8 mouse cellular contexts compared by ENCODE assay signal in the genomic region with DNA sequence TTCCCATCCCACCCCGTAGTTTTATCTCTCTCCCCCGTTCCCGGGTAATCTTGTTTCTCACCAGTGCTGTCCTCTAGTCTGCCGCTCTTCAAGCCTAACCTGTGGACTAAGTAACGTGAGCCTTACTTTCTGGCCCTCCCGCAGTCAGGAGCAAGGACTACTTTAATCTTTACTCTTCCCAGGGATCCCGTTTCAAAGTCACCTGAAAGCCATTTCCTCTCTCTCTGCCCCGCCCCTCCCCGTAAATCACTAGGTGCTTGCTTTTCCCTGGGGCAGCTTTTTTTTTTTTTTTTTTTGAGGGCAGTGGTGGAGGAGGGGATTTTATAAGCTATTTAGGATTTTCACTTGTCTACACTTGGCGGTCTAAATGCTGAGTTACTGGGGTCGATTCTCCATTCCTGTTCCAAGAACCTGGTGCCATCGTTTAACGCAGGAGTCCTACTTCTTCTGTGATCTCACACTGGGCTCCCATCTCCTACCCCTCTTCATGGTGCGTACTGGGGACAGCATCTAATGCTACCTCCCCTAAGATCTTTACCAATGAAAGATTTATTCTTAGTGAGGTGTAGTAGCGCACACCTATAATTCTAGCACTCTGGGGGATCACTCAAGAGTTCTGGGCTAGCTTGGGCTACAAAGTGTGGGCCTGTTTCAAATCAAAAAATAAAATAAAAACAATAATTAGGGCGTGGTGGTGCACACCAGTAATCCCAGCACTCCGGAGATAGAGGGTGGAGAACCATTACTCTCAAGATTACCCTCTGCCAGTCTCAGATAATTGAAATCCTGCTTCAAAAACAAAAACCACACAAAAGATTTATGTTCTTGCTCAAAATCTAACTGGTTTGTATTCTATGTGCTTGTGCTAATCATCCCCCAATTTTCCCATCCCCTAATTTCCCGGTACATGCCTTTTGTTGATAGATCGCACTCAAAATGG. TPM values are rescaled to one million over a fixed set of nuclear protein-coding genes. Genes with fewer than 3 reads are reported as not detected.
A peak's percentile ranks its signal among the peaks of the same experiment; 100 is the strongest.
DNase-seq lines count a peak whose midpoint lies in the region; ATAC-seq lines count a peak whose summit lies in the region.

No protein-coding gene starts in this region.

- H3K27ac ChIP-seq in heart, embryonic 15.5 days = peak overlapping the region; percentile 91
- H3K27ac ChIP-seq in embryonic facial prominence, embryonic 12.5 days = no peak overlapping the region
- H3K27ac ChIP-seq in midbrain, embryonic 15.5 days = no peak overlapping the region

- no peak for DNase-seq in heart, postnatal 25 days (ENCODE audit: low spot score)
- DNase-seq in kidney, adult 8-10 months = peak; percentile 81 to 86
- no peak for DNase-seq in cerebellum, postnatal 4 days (ENCODE audit: low spot score in 2 of 2)
- no peak for DNase-seq in left cerebral cortex, adult 11 months (ENCODE audit: low spot score)

- no peaks in the 10 kb centered on the region for H3K36me3 ChIP-seq in heart, embryonic 15.5 days
- no peaks in the 10 kb centered on the region for H3K36me3 ChIP-seq in embryonic facial prominence, embryonic 12.5 days
- no peaks in the 10 kb centered on the region for H3K36me3 ChIP-seq in midbrain, embryonic 15.5 days (replicated peaks)

- H3K27me3 ChIP-seq in heart, embryonic 15.5 days = peaks cover 6% of the 10 kb centered on the region
- peaks cover 55% of the 10 kb centered on the region for H3K27me3 ChIP-seq in embryonic facial prominence, embryonic 12.5 days
- H3K27me3 ChIP-seq in midbrain, embryonic 15.5 days (replicated peaks) = peaks cover 52% of the 10 kb centered on the region

- H3K4me3 ChIP-seq in heart, embryonic 15.5 days = peak overlapping the region; percentile 85
- peak overlapping the region; percentile 71 for H3K4me3 ChIP-seq in embryonic facial prominence, embryonic 12.5 days
- peak overlapping the region; percentile 47 for H3K4me3 ChIP-seq in midbrain, embryonic 15.5 days

- peak overlapping the region; percentile 85 for H3K9ac ChIP-seq in heart, embryonic 15.5 days
- no peak overlapping the region for H3K9ac ChIP-seq in embryonic facial prominence, embryonic 12.5 days
- no peak overlapping the region for H3K9ac ChIP-seq in midbrain, embryonic 15.5 days

- no peaks in the 10 kb centered on the region for H3K9me3 ChIP-seq in heart, embryonic 15.5 days (replicated peaks)
- no peaks in the 10 kb centered on the region for H3K9me3 ChIP-seq in embryonic facial prominence, embryonic 12.5 days
- H3K9me3 ChIP-seq in midbrain, embryonic 15.5 days = no peaks in the 10 kb centered on the region

- H3K4me1 ChIP-seq in heart, embryonic 15.5 days (replicated peaks) = peaks cover 31% of the 10 kb centered on the region
- peaks cover 16% of the 10 kb centered on the region; the same call in 1 of the 2 replicates for H3K4me1 ChIP-seq in embryonic facial prominence, embryonic 12.5 days
- H3K4me1 ChIP-seq in midbrain, embryonic 15.5 days = peaks cover 19% of the 10 kb centered on the region

- intact Hi-C loops in heart, postnatal 25 days (cut with DNase I) = loop anchor here (2.0 to 5.0 kb wide), 2 partner anchors 15 to 35 kb away; no protein-coding TSS in a partner anchor

- H3K4me2 ChIP-seq in heart, embryonic 15.5 days = peak overlapping the region; percentile 92
- peak overlapping the region; percentile 95 for H3K4me2 ChIP-seq in embryonic facial prominence, embryonic 12.5 days (replicated peaks)
- peak overlapping the region; percentile 95 for H3K4me2 ChIP-seq in midbrain, embryonic 15.5 days

- WGBS in heart, embryonic 15.5 days = 9% methylated on average over 19 of the region's 19 CpGs
- 1% methylated on average over 19 of the region's 19 CpGs for WGBS in embryonic facial prominence, embryonic 12.5 days
- 2% methylated on average over 19 of the region's 19 CpGs for WGBS in midbrain, embryonic 15.5 days

- no peak for ATAC-seq in heart, embryonic 15.5 days (replicated peaks; ENCODE audit: insufficient number of reproducible peaks, insufficient read depth, low FRiP score, low read depth)
- no peak for ATAC-seq in embryonic facial prominence, embryonic 12.5 days (ENCODE audit: insufficient number of reproducible peaks, insufficient read depth, low FRiP score, low TSS enrichment)
- no peak for ATAC-seq in midbrain, embryonic 15.5 days (replicated peaks)
- no peak for ATAC-seq in CD4-positive, CD25-positive, alpha-beta regulatory T cell, adult 4 months

RNA-seq across cellular contexts. Expression of gene Plekhg3, which starts 1.6 kb away (rescaled TPM):
- polyA plus RNA-seq in heart, embryonic 15.5 days (2015; fragmentation: Nextera tagmentation; extraction: Ambion mirVana) = 7.1 and 11.1 TPM in 2 replicates
- 10 to 100 TPM; 13.5 to 16.6 TPM for total RNA-seq in heart, postnatal 25 days (2021)
- polyA plus RNA-seq in embryonic facial prominence, embryonic 12.5 days (2016; fragmentation: Nextera tagmentation; extraction: Ambion mirVana) = 4.5 and 5.1 TPM in 2 replicates
- 1.3 and 1.4 TPM in 2 replicates for polyA plus RNA-seq in midbrain, embryonic 15.5 days (2015; fragmentation: Nextera tagmentation; extraction: Ambion mirVana)
- 1 to 10 TPM in 1 of 2 experiments, under 1 TPM in 1; 0.91 to 2.2 TPM for polyA plus RNA-seq in CD4-positive, CD25-positive, alpha-beta regulatory T cell, adult 4 months (2017; shearing (Covaris generic))

Comparison
In these comparisons a context has a peak if more than half of its experiments do, and no peak if none do; other contexts are left out.
1. DNase-seq: peak in kidney, adult 8-10 months (2 of 2); none in heart, postnatal 25 days (single experiment), cerebellum, postnatal 4 days (0 of 2) and left cerebral cortex, adult 11 months (single experiment).
2. Peak in every context shown above with its lines, with median percentiles within 50 percentile points of each other: H3K4me2 ChIP-seq and H3K4me3 ChIP-seq.